Mouse (Mus musculus) CH12.LX (cell line): ENCODE results near the gene Gpr183.

ENCODE experiments used
- CHD1 ChIP-seq: IDR thresholded peaks from 2 replicates; pipeline ENCODE4 v1.6.1; 2012; ENCODE audit warnings: low read depth, low read length, improper control_type of control experiment, inconsistent platforms
- CTCF ChIP-seq, 2 experiments: IDR thresholded peaks in 1 of 2; conservative IDR thresholded peaks in 1 of 2; 2 replicates each; pipeline ENCODE4 v1.5.1; 2011 to 2012; ENCODE audit warnings: low read depth in 2 of 2, low read length in 2 of 2, improper control_type of control experiment in 1 of 2, inconsistent platforms in 1 of 2, mild to moderate bottlenecking in 1 of 2, moderate library complexity in 1 of 2
- ETS1 ChIP-seq: conservative IDR thresholded peaks from 2 replicates; pipeline ENCODE4 v1.6.1; 2012; ENCODE audit warnings: low read depth, mild to moderate bottlenecking, inconsistent platforms, low read length, improper control_type of control experiment, moderate library complexity
- MAFK ChIP-seq: IDR thresholded peaks from 2 replicates; pipeline ENCODE4 v1.6.1; 2011; ENCODE audit warnings: low read length, improper control_type of control experiment; ENCODE audit not compliant: insufficient replicate concordance
- MAX ChIP-seq: IDR thresholded peaks from 2 replicates; pipeline ENCODE4 v1.6.1; 2011; ENCODE audit warnings: low read length, improper control_type of control experiment
- MEF2A ChIP-seq: IDR thresholded peaks from 2 replicates; pipeline ENCODE4 v1.6.1; 2014; ENCODE audit warnings: low read depth, mild to moderate bottlenecking, inconsistent platforms, low read length, improper control_type of control experiment, borderline replicate concordance
- SMC3 ChIP-seq: IDR thresholded peaks from 2 replicates; pipeline ENCODE4 v1.6.1; 2011; ENCODE audit warnings: low read depth, low read length, improper control_type of control experiment
- USF1 ChIP-seq: IDR thresholded peaks from 2 replicates; pipeline ENCODE4 v1.6.1; 2014; ENCODE audit warnings: low read depth, mild to moderate bottlenecking, inconsistent platforms, low read length, improper control_type of control experiment

- TF ChIP-seq CTCF (conservative IDR thresholded peaks at IDR 0.05 in 1 of 2, IDR thresholded peaks at IDR 0.05 in 1 of 2; ENCODE audit: low read depth in 2 of 2, low read length in 2 of 2) = no peak
- no peak for TF ChIP-seq MAFK
- peak; percentile 40 for TF ChIP-seq ETS1
- TF ChIP-seq CHD1 = no peak
- TF ChIP-seq USF1 = no peak
- TF ChIP-seq SMC3 = no peak
- no peak for TF ChIP-seq MAX
- peak; percentile 86 for TF ChIP-seq MEF2A
Measured at GRCm38 (mm10) chr14:121961496-121962127, 3.4 kb downstream of the Gpr183 start.
